Mouse (Mus musculus): Measurements from ENCODE around the gene Prss44.
A peak's percentile ranks its signal among the peaks of the same experiment; 100 is the strongest.

The Prss44 gene

DNA sequence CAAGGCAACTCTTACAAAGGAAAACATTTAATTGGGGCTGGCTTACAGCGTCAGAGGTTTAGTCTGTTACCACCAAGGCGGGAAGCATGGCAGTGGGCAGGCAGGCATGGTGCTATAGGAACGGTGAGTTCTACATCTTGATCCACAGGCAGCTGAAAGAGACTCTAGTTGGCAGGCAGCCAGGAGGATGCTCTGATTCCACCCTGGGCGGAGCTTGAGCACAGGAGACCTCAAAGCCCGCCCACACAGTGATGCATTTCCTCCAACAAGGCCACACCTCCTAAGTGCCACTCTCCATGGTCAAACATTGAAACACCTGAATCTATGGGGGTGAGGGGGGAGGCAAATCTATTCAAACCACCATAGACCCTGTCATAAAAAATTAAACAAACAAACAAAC is 19.2 kb downstream of the Prss44 start:
- no peak for DNase-seq (ENCODE audit: low spot score)

DNA sequence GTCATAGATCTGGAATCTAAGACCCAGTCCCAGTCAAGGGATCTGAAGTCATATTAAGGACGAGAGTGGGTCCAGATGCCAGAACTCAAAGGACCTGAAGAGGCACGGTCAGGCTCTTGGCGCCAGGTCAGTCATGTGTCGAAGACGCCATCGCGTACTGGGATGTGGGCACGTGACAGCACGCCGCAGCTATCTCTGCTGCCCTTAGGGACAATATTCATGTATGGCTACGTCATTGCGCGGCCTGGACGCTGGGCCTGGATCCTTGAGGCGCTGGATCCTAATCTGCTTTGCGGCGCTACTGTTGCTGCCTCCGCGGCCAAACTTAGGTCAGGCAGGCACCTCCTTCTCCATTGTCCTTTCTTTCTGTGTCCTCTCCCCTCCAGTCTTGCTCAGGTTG is 20.6 kb downstream of the Prss44 start, which contains the start of gene Prss45:
Gene Prss45 (plus strand): TSS at position 178 of the 400 bp plus-strand sequence.
- no peak for DNase-seq (ENCODE audit: low spot score)

DNA sequence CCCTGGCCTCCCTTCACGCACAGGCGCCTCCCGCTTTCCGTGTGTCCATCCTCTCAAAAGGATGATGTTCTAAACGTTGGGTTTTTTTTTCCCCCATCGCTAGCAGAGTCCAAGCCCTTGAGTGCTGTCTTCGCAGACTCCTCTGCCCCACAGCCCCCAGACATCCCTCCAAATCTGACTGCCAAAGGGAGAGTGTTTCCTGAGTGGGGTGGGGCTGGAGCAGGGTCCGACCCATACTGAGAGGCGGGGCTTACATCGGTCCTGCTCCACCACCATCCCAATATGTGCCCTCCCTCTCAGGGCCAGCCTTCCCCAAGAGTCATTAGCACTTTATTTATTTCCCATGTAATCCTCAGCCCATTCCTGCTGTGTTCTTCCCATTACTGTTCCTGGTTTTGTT is 21.2 kb downstream of the Prss44 start:
- DNase-seq (ENCODE audit: low spot score) = no peak

GRCm38 (mm10) chr9:110836112-110836511 is 22.3 kb downstream of the Prss44 start:
- no peak for DNase-seq (ENCODE audit: low spot score)

DNA sequence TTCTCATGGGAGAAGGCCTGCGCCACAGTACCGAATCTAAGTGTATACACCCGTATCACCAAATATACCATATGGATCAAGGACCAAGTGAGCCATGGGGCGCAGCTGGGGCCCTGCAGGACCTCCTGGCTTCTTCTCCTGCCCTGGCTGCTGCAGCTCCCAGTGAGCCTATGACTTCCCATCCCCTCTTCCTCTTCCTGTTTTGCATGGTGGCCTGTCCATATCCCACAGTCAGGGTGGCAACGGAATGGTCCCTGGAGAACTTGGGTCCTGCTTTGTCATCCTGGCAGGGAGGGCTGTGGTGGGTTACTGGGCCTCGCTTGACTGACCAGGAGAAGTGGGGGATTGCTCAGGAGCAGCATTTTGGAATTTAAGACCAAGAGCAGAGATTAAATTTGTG is 27.1 kb downstream of the Prss44 start:
- no peak for DNase-seq (ENCODE audit: low spot score)

DNA sequence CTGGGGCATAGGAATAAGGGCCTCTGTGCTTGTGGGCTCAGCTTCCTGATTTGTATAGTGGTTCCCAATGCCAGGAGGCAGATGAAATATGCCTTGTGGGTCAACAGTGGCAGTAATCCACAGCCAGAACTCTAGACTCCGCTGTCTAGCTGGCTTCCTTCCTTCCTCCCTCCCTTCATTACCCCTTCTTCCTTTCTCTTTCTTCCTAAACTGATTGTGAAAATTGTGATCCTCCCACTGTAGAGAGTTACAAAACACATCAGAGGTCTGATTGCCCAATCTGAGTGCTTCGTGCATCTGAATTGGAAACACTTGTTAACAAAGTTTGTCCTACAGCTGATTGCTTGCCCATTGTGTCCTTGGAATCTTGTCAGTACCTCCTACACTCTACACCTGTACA is 27.6 kb downstream of the Prss44 start:
- no peak for DNase-seq (ENCODE audit: low spot score)

GRCm38 (mm10) chr9:110844206-110844605 is 30.4 kb downstream of the Prss44 start, which contains the start of gene Prss46:
TSS of gene Prss46 (plus strand) at chr9:110844506.
- no peak for DNase-seq (ENCODE audit: low spot score)

- no peak for DNase-seq (ENCODE audit: low spot score)
These were observed 35.4 kb downstream of the Prss44 start for GRCm38 (mm10) chr9:110849162-110849561.

GRCm38 (mm10) chr9:110855903-110856302 is 42.1 kb downstream of the Prss44 start:
- DNase-seq (ENCODE audit: low spot score) = no peak

DNA sequence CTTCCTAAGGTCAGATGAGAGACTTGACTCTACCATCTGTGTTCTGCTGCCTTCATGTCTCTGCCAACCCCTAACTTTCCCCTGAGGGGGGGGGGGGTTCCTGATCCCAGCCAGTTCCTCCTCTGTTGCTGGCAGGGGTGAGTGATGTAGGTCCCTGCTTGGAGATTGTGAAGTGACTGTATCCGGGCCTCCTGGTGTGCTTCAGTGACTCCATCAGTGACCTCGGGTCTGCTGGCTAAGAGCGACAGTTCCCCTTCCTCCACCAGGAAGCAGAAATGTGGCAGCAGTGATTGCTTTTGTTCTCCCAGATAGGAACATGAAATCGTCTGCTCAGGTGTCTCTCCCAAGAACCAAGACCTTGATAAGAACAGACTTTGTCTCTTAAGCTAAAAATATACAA is 43.1 kb downstream of the Prss44 start:
- no peak for DNase-seq (ENCODE audit: low spot score)

- no peak for DNase-seq (ENCODE audit: low spot score)
These were observed 44.1 kb downstream of the Prss44 start, which contains the start of gene Prss50 for GRCm38 (mm10) chr9:110857781-110858472. TSS of gene Prss50 (plus strand) at chr9:110857967.

DNA sequence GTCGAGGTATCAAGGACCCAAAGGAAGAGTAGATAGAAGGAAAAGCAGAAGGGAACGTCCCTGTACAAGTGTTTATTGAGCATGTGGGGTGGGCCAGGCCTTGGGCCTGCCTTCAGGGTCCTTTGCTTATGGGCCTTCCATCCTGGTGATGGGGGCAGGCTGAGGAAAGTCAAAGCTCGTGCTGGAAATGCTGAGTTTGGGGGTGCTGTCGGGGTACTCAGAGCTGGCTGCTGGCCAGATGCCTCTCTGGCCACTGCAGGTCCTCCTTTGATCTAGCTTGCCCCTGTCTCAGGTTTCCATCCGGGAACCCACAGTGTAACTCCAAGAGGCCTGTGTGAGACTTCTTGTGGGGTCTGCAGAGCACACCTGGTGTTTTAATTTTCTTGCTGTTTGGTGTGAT is 44.7 kb downstream of the Prss44 start:
- no peak for DNase-seq (ENCODE audit: low spot score)

- no peak for DNase-seq (ENCODE audit: low spot score)
These were observed 45.3 kb downstream of the Prss44 start for GRCm38 (mm10) chr9:110858967-110859596.

- DNase-seq (ENCODE audit: low spot score) = peak; percentile 38
These were observed 57.2 kb downstream of the Prss44 start for GRCm38 (mm10) chr9:110871030-110871429.

Data from ovary, postnatal 36 days (tissue).